Mouse (Mus musculus): ENCODE results near the gene Lrfn2. TPM values are rescaled to one million over a fixed set of nuclear protein-coding genes. Genes with fewer than 3 reads are reported as not detected.

Lrfn2 gene
- 1.3 and 1.6 TPM in 2 replicates for polyA plus RNA-seq (2015; fragmentation: Nextera tagmentation; extraction: Ambion mirVana)

DNA sequence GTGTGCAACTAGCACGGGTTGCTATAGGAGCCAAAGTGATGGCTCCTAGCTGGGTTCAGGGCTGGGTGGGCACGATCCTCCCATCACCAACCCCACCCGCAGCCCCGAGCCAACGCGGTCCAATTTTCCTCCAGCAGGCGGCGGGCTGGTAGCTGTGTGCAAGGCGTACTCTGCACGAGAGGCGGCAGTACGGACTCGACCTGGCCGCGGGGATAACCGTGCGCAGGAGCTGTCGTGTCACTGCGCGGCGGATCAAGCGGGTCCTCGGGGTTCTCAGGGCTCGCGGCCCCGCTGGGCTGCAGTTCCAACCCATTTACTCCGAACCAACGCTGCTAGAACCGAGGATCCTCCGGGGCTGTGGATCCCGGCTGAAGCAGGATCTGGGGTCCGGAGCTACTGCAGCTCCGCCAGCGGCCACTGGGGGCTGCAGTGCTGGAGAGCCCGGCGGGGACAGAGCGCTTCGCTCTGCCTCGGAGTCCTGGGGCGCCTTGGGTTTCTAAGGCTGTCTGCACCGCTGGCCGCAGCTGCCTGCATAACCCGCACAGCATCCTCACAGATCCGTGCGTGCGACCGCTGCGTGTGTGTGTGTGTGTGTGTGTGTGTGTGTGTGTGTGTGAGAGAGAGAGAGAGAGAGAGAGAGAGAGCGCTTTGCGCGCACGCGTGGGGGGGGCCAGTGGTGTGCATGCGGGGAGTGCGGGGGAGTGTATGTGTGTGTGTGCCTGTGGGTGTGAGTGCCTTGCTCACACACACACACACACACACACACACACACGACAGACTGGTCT is at the start of gene Lrfn2:
Gene Lrfn2 (plus strand): TSS at position 759 of the 785 bp plus-strand sequence.
- Histone ChIP-seq H3K9me3 (replicated peaks) (no peaks in the 10 kb centered on the region), H3K27ac (no peak within 1 kb of the TSS; the same call in 1 of the 2 replicates), H3K36me3 (no peaks in the 10 kb centered on the region), H3K27me3 (peaks cover 46% of the 10 kb centered on the region), H3K4me2 (peak within 1 kb of the TSS; percentile 92), H3K4me3 (replicated peaks) (peak within 1 kb of the TSS; percentile 60), H3K4me1 (peaks cover 54% of the 10 kb centered on the region), H3K9ac (peak within 1 kb of the TSS; percentile 63)
- peak; percentile 91 for ATAC-seq (replicated peaks; ENCODE audit: low FRiP score)
- WGBS = under 1% methylated on average over 48 of the region's 56 CpGs

DNA sequence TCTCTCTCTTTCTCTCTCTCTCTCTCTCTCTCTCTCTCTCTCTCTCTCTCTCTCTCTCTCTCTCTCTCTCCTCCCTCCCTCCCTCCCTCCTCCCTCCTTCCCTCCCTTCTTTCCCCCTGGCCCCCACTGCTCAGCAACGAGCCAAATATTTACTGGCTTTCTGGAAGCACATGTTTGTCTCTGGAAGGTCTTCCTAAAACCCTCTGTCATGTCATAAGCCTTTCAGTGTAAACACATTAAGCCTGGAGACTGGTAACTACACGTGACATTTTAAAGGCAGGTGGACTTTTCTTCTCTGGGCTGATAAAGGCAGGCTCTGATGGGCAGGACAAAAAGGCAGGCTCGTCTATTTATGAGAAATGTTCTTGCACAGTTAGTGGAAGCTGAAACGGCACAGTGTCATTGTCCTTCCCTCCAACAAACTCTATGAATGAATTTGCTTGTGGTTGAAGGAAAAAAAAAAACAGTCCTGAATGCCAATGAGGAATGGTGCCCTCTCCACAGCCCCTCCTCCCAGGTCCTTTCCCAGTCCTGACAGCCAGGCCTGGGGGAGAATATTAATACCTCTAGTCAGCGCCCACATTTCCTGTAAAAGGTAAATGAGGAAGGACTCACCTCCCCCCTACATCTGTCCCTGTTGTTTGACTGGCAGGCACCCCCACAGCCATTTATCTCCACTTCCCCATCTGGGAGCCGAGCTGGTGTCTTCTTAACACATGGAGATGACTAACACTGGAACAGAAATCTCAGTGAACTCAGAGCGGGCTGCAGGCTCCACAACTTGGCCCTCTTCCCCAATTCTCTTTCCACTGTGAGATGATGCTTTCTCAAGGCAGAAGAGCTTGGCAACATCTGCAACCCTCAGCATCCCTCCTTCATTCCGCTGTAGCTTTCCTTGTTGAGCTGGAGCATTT is 44.5 kb upstream of the Lrfn2 start:
- H3K9me3 ChIP-seq (replicated peaks) = no peaks in the 10 kb centered on the region
- H3K4me3 ChIP-seq (replicated peaks) = no peak overlapping the region
- no peaks in the 10 kb centered on the region for H3K36me3 ChIP-seq
- WGBS = 53% methylated on average over 8 of the region's 8 CpGs
- no peaks in the 10 kb centered on the region for H3K4me1 ChIP-seq
- ATAC-seq (replicated peaks; ENCODE audit: low FRiP score) = no peak
- no peak overlapping the region for H3K27ac ChIP-seq
- no peak overlapping the region for H3K4me2 ChIP-seq
- H3K9ac ChIP-seq = no peak overlapping the region
- H3K27me3 ChIP-seq = no peaks in the 10 kb centered on the region

- Histone ChIP-seq H3K4me2 (no peak overlapping the region), H3K9ac (no peak overlapping the region), H3K4me1 (no peaks in the 10 kb centered on the region), H3K27me3 (no peaks in the 10 kb centered on the region), H3K4me3 (replicated peaks) (no peak overlapping the region), H3K9me3 (replicated peaks) (no peaks in the 10 kb centered on the region), H3K36me3 (no peaks in the 10 kb centered on the region), H3K27ac (no peak overlapping the region)
- WGBS = 56% methylated on average over 4 of the region's 4 CpGs
- ATAC-seq (replicated peaks; ENCODE audit: low FRiP score) = no peak
Observed at GRCm38 (mm10) chr17:48905286-48906040, 26.7 kb upstream of the Lrfn2 start.

- ATAC-seq (replicated peaks; ENCODE audit: low FRiP score) = no peak
- Histone ChIP-seq H3K36me3 (no peaks in the 10 kb centered on the region), H3K9me3 (replicated peaks) (no peaks in the 10 kb centered on the region), H3K4me1 (no peaks in the 10 kb centered on the region), H3K4me3 (replicated peaks) (no peak overlapping the region), H3K9ac (no peak overlapping the region), H3K27ac (no peak overlapping the region), H3K27me3 (no peaks in the 10 kb centered on the region), H3K4me2 (no peak overlapping the region)
- 28% methylated on average over 6 of the region's 6 CpGs for WGBS
Observed at GRCm38 (mm10) chr17:48913437-48913836, 18.7 kb upstream of the Lrfn2 start.

GRCm38 (mm10) chr17:48917411-48917810 is 14.8 kb upstream of the Lrfn2 start:
- no peaks in the 10 kb centered on the region for H3K9me3 ChIP-seq (replicated peaks)
- 0 out of 2 replicates have a peak, but pooled peaks have one; percentile 33 for ATAC-seq (replicated peaks; ENCODE audit: low FRiP score)
- no peaks in the 10 kb centered on the region for H3K27me3 ChIP-seq
- H3K4me2 ChIP-seq = no peak overlapping the region
- H3K27ac ChIP-seq = no peak overlapping the region
- H3K4me3 ChIP-seq (replicated peaks) = no peak overlapping the region
- 10% methylated on average over 11 of the region's 11 CpGs for WGBS
- no peak overlapping the region for H3K9ac ChIP-seq
- H3K4me1 ChIP-seq = no peaks in the 10 kb centered on the region
- H3K36me3 ChIP-seq = no peaks in the 10 kb centered on the region

GRCm38 (mm10) chr17:48918458-48918857 is 13.7 kb upstream of the Lrfn2 start:
- H3K4me1 ChIP-seq = no peaks in the 10 kb centered on the region
- no peak overlapping the region for H3K4me3 ChIP-seq (replicated peaks)
- H3K27ac ChIP-seq = no peak overlapping the region
- ATAC-seq (replicated peaks; ENCODE audit: low FRiP score) = no peak
- H3K9me3 ChIP-seq (replicated peaks) = no peaks in the 10 kb centered on the region
- H3K27me3 ChIP-seq = no peaks in the 10 kb centered on the region
- no peak overlapping the region for H3K9ac ChIP-seq
- 94% methylated on average over 3 of the region's 3 CpGs for WGBS
- H3K36me3 ChIP-seq = no peaks in the 10 kb centered on the region
- H3K4me2 ChIP-seq = no peak overlapping the region

DNA sequence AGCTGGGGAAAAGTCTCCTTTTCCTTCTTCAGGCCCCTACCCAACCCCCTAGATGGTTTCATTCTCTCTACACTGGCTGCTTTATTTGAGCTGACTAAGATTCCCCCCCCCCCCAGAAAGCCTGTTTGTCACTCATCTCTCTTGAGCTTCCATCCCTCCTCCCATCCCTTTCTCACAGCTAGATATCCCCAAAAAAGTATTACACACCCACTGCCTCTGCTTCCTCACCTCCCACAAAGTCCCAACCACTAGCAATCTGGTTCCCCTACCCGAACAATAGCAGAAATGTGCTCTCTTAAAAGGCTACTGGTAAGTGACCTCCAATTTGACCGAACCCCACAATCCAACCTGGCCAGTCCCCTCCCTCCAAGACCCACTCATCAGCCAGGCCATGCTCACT is 9.3 kb upstream of the Lrfn2 start:
- no peak overlapping the region for H3K4me3 ChIP-seq (replicated peaks)
- no peak overlapping the region for H3K4me2 ChIP-seq
- H3K9me3 ChIP-seq (replicated peaks) = no peaks in the 10 kb centered on the region
- H3K36me3 ChIP-seq = no peaks in the 10 kb centered on the region
- H3K4me1 ChIP-seq = no peaks in the 10 kb centered on the region
- no peak for ATAC-seq (replicated peaks; ENCODE audit: low FRiP score)
- 0 out of 2 replicates have a peak, but pooled peaks cover 1% of the 10 kb centered on the region for H3K27me3 ChIP-seq
- no peak overlapping the region for H3K27ac ChIP-seq
- WGBS = 88% methylated on average over 2 of the region's 2 CpGs
- H3K9ac ChIP-seq = no peak overlapping the region

DNA sequence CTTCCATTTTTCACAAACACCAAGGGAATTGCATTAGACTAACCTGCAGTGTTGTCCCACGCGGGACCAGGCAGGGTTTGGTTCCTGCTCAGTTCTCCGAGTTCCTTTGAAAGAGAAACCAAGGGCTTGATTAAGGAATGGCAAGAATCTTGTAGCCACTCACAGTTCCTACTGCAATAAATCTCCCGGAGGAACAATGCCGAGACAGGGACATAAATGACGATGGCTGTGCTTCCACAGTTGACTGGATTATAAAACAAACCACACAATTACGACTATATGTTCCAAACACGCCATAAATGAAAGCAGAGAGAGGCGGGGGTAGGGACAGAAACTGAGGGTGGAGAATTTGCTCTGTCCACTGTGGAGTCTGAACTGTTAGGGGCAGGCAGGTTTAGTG is 6.8 kb upstream of the Lrfn2 start:
- H3K4me2 ChIP-seq = no peak overlapping the region
- WGBS = 17% methylated on average over 9 of the region's 9 CpGs
- H3K9me3 ChIP-seq (replicated peaks) = no peaks in the 10 kb centered on the region
- H3K27me3 ChIP-seq = peaks cover 11% of the 10 kb centered on the region; the same call in 1 of the 2 replicates
- H3K4me1 ChIP-seq = no peaks in the 10 kb centered on the region
- no peak overlapping the region for H3K9ac ChIP-seq
- H3K4me3 ChIP-seq (replicated peaks) = no peak overlapping the region
- H3K36me3 ChIP-seq = no peaks in the 10 kb centered on the region
- no peak for ATAC-seq (replicated peaks; ENCODE audit: low FRiP score)
- no peak overlapping the region for H3K27ac ChIP-seq

GRCm38 (mm10) chr17:48930994-48931393 is 1.2 kb upstream of the Lrfn2 start:
- Histone ChIP-seq H3K27ac (no peak overlapping the region), H3K4me2 (peak overlapping the region; percentile 92; the same call in 1 of the 2 replicates), H3K9me3 (replicated peaks) (no peaks in the 10 kb centered on the region), H3K36me3 (no peaks in the 10 kb centered on the region), H3K27me3 (peaks cover 46% of the 10 kb centered on the region), H3K9ac (no peak overlapping the region), H3K4me1 (peaks cover 47% of the 10 kb centered on the region), H3K4me3 (replicated peaks) (no peak overlapping the region; the same call in 1 of the 2 replicates)
- 49% methylated on average over 10 of the region's 10 CpGs for WGBS
- ATAC-seq (replicated peaks; ENCODE audit: low FRiP score) = no peak

DNA sequence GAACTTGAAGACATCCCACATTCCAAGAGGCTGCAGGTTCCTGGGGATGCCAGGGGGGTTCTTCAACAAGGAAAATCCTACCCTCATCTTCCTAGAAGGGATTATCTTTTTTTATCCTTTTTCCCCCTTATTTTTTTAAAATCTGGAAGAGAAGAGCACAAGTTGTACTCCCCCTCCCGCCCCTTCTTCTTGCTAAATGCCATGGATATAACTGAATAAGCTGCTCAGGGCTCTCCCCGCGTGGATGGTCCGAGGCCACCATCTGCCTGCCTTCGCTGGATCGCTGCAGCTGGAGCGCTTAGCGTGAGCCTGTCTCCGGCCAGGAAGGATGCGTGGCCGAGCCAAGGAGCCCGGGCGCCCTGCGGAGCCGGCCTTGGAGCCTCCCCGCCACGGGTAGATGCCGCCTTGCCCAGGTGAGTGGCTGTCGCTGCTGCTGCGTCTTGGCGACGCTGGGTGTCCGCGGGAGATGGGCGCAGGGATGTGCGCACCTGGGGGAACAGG is 277 bp downstream of the Lrfn2 start:
- Histone ChIP-seq H3K4me2 (peak overlapping the region; percentile 92), H3K27ac (no peak overlapping the region), H3K27me3 (peaks cover 46% of the 10 kb centered on the region), H3K4me1 (peaks cover 56% of the 10 kb centered on the region), H3K36me3 (no peaks in the 10 kb centered on the region), H3K4me3 (replicated peaks) (peak overlapping the region; percentile 60), H3K9ac (peak overlapping the region; percentile 63), H3K9me3 (replicated peaks) (no peaks in the 10 kb centered on the region)
- WGBS = under 1% methylated on average over 26 of the region's 26 CpGs
- no peak for ATAC-seq (replicated peaks; ENCODE audit: low FRiP score)

DNA sequence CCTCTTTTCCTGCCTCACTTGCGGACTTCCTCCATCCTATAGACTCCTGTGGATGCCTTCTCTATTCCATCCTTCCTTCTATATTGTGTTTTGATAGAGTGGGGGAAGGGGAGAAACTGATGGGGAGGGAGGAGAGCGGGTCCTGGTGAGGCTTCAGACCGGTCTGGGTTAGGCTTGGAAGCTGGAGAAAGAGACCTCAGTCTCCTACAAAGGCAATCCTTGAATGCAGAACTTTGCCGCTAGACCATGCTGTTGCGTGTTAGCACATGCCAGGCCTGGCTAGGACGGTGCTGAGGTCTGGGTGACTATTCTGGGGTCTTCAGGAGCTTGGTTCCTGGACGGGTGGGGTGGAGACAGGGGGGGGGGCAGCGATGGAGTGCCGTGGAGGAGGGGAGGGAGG is 737 bp downstream of the Lrfn2 start:
- H3K36me3 ChIP-seq = no peaks in the 10 kb centered on the region
- H3K4me2 ChIP-seq = peak overlapping the region; percentile 92
- H3K27me3 ChIP-seq = peaks cover 44% of the 10 kb centered on the region
- no peaks in the 10 kb centered on the region for H3K9me3 ChIP-seq (replicated peaks)
- no peak overlapping the region for H3K27ac ChIP-seq
- H3K4me3 ChIP-seq (replicated peaks) = peak overlapping the region; percentile 60
- no peak for ATAC-seq (replicated peaks; ENCODE audit: low FRiP score)
- H3K9ac ChIP-seq = 0 out of 2 replicates have a peak overlapping the region, but pooled peaks have one; percentile 63
- WGBS = 9% methylated on average over 9 of the region's 9 CpGs
- H3K4me1 ChIP-seq = peaks cover 56% of the 10 kb centered on the region
